In the genomic region with DNA sequence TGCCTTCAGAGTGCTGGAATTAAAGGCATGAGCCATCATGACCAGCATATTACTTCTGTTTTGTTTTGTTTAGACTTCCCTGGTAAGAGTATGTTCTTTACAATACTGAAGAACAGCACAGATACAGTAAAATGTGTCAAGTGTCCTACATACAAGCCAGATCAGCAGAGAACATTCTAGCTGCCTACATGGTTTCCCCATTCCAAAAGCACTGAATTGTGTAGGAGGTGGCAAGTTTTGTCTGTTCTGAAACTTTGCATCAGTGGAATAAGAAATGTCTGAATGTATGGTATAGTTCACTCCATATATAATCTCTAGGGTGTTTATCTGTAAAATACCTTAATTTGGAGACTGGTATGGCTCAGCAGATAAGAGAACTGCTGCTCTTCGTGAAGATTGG, we compare ENCODE assay signal across 33 mouse cellular contexts. TPM values are rescaled to one million over a fixed set of nuclear protein-coding genes. Genes with fewer than 3 reads are reported as not detected.
DNase-seq lines count a peak whose midpoint lies in the region; ATAC-seq and TF ChIP-seq lines count a peak whose summit lies in the region.
"Had no signal": no experiment of that assay in that cellular context is flagged by ENCODE, and none has a peak within 500 bp of the region (broad histone marks: within the 10 kb centered on the region; RNA-seq: fewer than 3 reads in every experiment).

No protein-coding gene starts in this region.

- DNase-seq in frontal cortex, postnatal 10 days (ENCODE audit: low spot score in 2 of 2) = no peak
- no peak for DNase-seq in MEL (ENCODE audit: low read depth, low spot score)
- peak; percentile 64 for DNase-seq in telencephalon, adult 2 months (ENCODE audit: low read depth, low spot score)
- no peak for DNase-seq in kidney, adult 8-10 months
- DNase-seq: adrenal gland, postnatal 10 days; adrenal gland, postnatal 36 days; cerebellum, adult 11-12 months; cerebellum, adult 8-10 months; cerebellum, postnatal 10 days; gastrocnemius, adult 2 months; gastrocnemius, postnatal 14 days; heart, adult 11 months had no signal

- H3K27ac ChIP-seq in MEL (ENCODE audit: control insufficient read depth, low read depth, low read length) = no peak overlapping the region
- no peak overlapping the region for H3K27ac ChIP-seq in forebrain, embryonic 13.5 days
- H3K27ac ChIP-seq: embryonic facial prominence, embryonic 12.5 days; embryonic facial prominence, embryonic 15.5 days; forebrain, embryonic 10.5 days; gastrocnemius, adult 2 months; hindbrain, embryonic 12.5 days; hindbrain, embryonic 15.5 days had no signal

- no peak overlapping the region for H3K9ac ChIP-seq in MEL (ENCODE audit: control insufficient read depth, low read depth, low read length, poor library complexity, severe bottlenecking)
- no peak overlapping the region for H3K9ac ChIP-seq in forebrain, embryonic 13.5 days
- H3K9ac ChIP-seq: embryonic facial prominence, embryonic 12.5 days; embryonic facial prominence, embryonic 15.5 days; hindbrain, embryonic 12.5 days; hindbrain, embryonic 15.5 days had no signal

- H3K4me1 ChIP-seq in MEL (ENCODE audit: control insufficient read depth in 1 of 2, insufficient read depth in 2 of 2, low read length in 2 of 2) = no peaks in the 10 kb centered on the region
- peaks cover 15% of the 10 kb centered on the region; the same call in 1 of the 2 replicates for H3K4me1 ChIP-seq in forebrain, embryonic 13.5 days

- peaks cover 0 to 6% of the 10 kb centered on the region in 2 experiments; a peak in 2 of 4 replicates for H3K27me3 ChIP-seq in MEL (ENCODE audit: control insufficient read depth in 1 of 2, insufficient read depth in 2 of 2, low read length in 2 of 2)
- peaks cover 47% of the 10 kb centered on the region for H3K27me3 ChIP-seq in forebrain, embryonic 13.5 days

- TF ChIP-seq EP300 in MEL (IDR thresholded peaks at IDR 0.05; ENCODE audit: low read depth in 1 of 2, low read length in 2 of 2) = 0 out of 4 replicates have a peak, but pooled peaks of 1 of the 2 experiments have one; percentile 8

- TF ChIP-seq POLR2A in MEL (IDR thresholded peaks at IDR 0.05; ENCODE audit: control insufficient read depth in 1 of 2, insufficient read depth in 1 of 2, low read depth in 1 of 2, low read length in 2 of 2, poor library complexity in 1 of 2) = no peak

- no peak for TF ChIP-seq RAD21 in MEL (IDR thresholded peaks at IDR 0.05; ENCODE audit: low read depth, low read length)

- H3K4me3 ChIP-seq in MEL (ENCODE audit: control insufficient read depth in 1 of 2, insufficient read depth in 1 of 2, low read depth in 2 of 2, low read length in 2 of 2) = no peak overlapping the region
- H3K4me3 ChIP-seq in forebrain, embryonic 13.5 days = no peak overlapping the region
- H3K4me3 ChIP-seq: embryonic facial prominence, embryonic 12.5 days; embryonic facial prominence, embryonic 15.5 days; erythroblast, embryonic 14.5 days; forebrain, embryonic 10.5 days; gastrocnemius, adult 2 months; hindbrain, embryonic 12.5 days; hindbrain, embryonic 15.5 days had no signal

- WGBS in forebrain, embryonic 13.5 days = 65% methylated on average over 1 of the region's 1 CpGs

- no peak for TF ChIP-seq CTCF in MEL (IDR thresholded peaks at IDR 0.05 in 2 of 3, conservative IDR thresholded peaks at IDR 0.05 in 1 of 3; ENCODE audit: control insufficient read depth in 1 of 3, insufficient read depth in 1 of 3, low read depth in 2 of 3, low read length in 3 of 3, poor library complexity in 1 of 3, severe bottlenecking in 1 of 3)

- ATAC-seq in frontal cortex, adult (ENCODE audit: low TSS enrichment) = peak; percentile 56
- 0 out of 2 replicates have a peak, but pooled peaks have one; percentile 31 for ATAC-seq in erythroid progenitor cell, adult 5-6 weeks (replicated peaks; ENCODE audit: low FRiP score, poor library complexity, severe bottlenecking)
- no peak for ATAC-seq in forebrain, embryonic 13.5 days
- ATAC-seq: forebrain, embryonic 14.5 days; Patski had no signal

- H3K9me3 ChIP-seq in MEL (replicated peaks; ENCODE audit: insufficient read depth, low read length) = no peaks in the 10 kb centered on the region
- no peaks in the 10 kb centered on the region for H3K9me3 ChIP-seq in forebrain, embryonic 13.5 days (replicated peaks)
- H3K9me3 ChIP-seq: embryonic facial prominence, embryonic 12.5 days; embryonic facial prominence, embryonic 15.5 days; forebrain, embryonic 10.5 days; hindbrain, embryonic 12.5 days; hindbrain, embryonic 15.5 days had no signal

- 0 out of 4 replicates have a peak, but pooled peaks cover 0 to 2% of the 10 kb centered on the region in 2 experiments for H3K36me3 ChIP-seq in MEL (ENCODE audit: control insufficient read depth in 1 of 2, insufficient read depth in 2 of 2, low read length in 2 of 2)
- no peaks in the 10 kb centered on the region for H3K36me3 ChIP-seq in forebrain, embryonic 13.5 days (ENCODE audit: poor library complexity, severe bottlenecking)
- H3K36me3 ChIP-seq: embryonic facial prominence, embryonic 12.5 days; embryonic facial prominence, embryonic 15.5 days; forebrain, embryonic 10.5 days; hindbrain, embryonic 12.5 days; hindbrain, embryonic 15.5 days had no signal

- H3K79me2 ChIP-seq in MEL (ENCODE audit: control insufficient read depth, insufficient read depth, low read length, poor library complexity) = no peaks in the 10 kb centered on the region

- H3K4me2 ChIP-seq in forebrain, embryonic 13.5 days = no peak overlapping the region
- H3K4me2 ChIP-seq: embryonic facial prominence, embryonic 12.5 days; embryonic facial prominence, embryonic 15.5 days; heart, embryonic 11.5 days; hindbrain, embryonic 12.5 days; hindbrain, embryonic 15.5 days had no signal

TF ChIP-seq in MEL, 35 proteins besides CTCF, POLR2A, EP300 and RAD21:
- TF ChIP-seq MAFK (IDR thresholded peaks at IDR 0.05; ENCODE audit: borderline replicate concordance, low read depth, low read length) (no peak), TCF12 (IDR thresholded peaks at IDR 0.05; ENCODE audit: low read depth, low read length) (peak; percentile 45; the same call in 1 of the 2 replicates), E2F4 (IDR thresholded peaks at IDR 0.05; ENCODE audit: borderline replicate concordance, low read depth, low read length) (no peak), RCOR1 (IDR thresholded peaks at IDR 0.05; ENCODE audit: low read depth, low read length) (no peak), JUND (IDR thresholded peaks at IDR 0.05; ENCODE audit: low read depth, low read length) (no peak), GATA1 (IDR thresholded peaks at IDR 0.05; ENCODE audit: low read depth, low read length) (peak; percentile 46; the same call in 1 of the 2 replicates)

RNA-seq across cellular contexts. Expression of gene Alox12b, which starts 1.4 kb away (rescaled TPM):
- not detected in 2 replicates for total RNA-seq in MEL (2012; rRNA removed)
- polyA plus RNA-seq in MEL (2012; ENCODE audit: insufficient read depth in 1 of 2, insufficient read length in 2 of 2, low read depth in 1 of 2, low replicate concordance in 2 of 2, missing spikeins in 1 of 2) = not detected
- not detected in 2 replicates for total RNA-seq in erythroid progenitor cell, adult 5-6 weeks (2015; ENCODE audit: low replicate concordance)
- total RNA-seq in erythroid progenitor cell, adult 5-6 weeks (2017; ENCODE audit: low replicate concordance) = not detected in 2 replicates
- not detected in 2 replicates for polyA plus RNA-seq in forebrain, embryonic 13.5 days (2015; fragmentation: Nextera tagmentation; extraction: Ambion mirVana)
- total RNA-seq: adrenal gland, adult 18-20 months; adrenal gland, postnatal 10 days; adrenal gland, postnatal 36 days; common myeloid progenitor, adult 5-6 weeks; gastrocnemius, adult 2 months; gastrocnemius, postnatal 14 days; gastrocnemius, postnatal 4 days; heart, adult 8-10 months; heart, postnatal 25 days; hematopoietic stem cell, adult 5-6 weeks had no signal
- polyA plus RNA-seq: erythroblast, embryonic 14.5 days; forebrain, embryonic 14.5 days; heart, embryonic 11.5 days; heart, embryonic 14.5 days; heart, postnatal 0 days; Patski had no signal

RNA-seq across cellular contexts. Expression of gene Aloxe3, which starts 29.7 kb away (rescaled TPM):
- total RNA-seq in MEL (2012; rRNA removed) = not detected in 2 replicates
- under 1 TPM in 1 of 2 experiments, not detected in 1; 0.13 TPM for polyA plus RNA-seq in MEL (2012; ENCODE audit: insufficient read depth in 1 of 2, insufficient read length in 2 of 2, low read depth in 1 of 2, low replicate concordance in 2 of 2, missing spikeins in 1 of 2)
- not detected in 2 replicates for total RNA-seq in erythroid progenitor cell, adult 5-6 weeks (2015; ENCODE audit: low replicate concordance)
- total RNA-seq in erythroid progenitor cell, adult 5-6 weeks (2017; ENCODE audit: low replicate concordance) = 3.1 TPM in 1 of 2 replicates, not detected in the other
- 1.5 TPM in 1 of 2 replicates, not detected in the other for polyA plus RNA-seq in forebrain, embryonic 13.5 days (2015; fragmentation: Nextera tagmentation; extraction: Ambion mirVana)
- total RNA-seq: common myeloid progenitor, adult 5-6 weeks; gastrocnemius, adult 2 months; gastrocnemius, postnatal 14 days; heart, adult 8-10 months; heart, postnatal 25 days; hematopoietic stem cell, adult 5-6 weeks had no signal
- polyA plus RNA-seq: heart, postnatal 0 days had no signal

RNA-seq across cellular contexts. Expression of gene 9130213A22Rik, which starts 33.0 kb away (rescaled TPM):
- total RNA-seq in MEL (2012; rRNA removed) = 0.08 TPM in 1 of 2 replicates, not detected in the other
- under 1 TPM in 1 of 2 experiments, not detected in 1; 0.26 TPM for polyA plus RNA-seq in MEL (2012; ENCODE audit: insufficient read depth in 1 of 2, insufficient read length in 2 of 2, low read depth in 1 of 2, low replicate concordance in 2 of 2, missing spikeins in 1 of 2)
- not detected in 2 replicates for total RNA-seq in erythroid progenitor cell, adult 5-6 weeks (2015; ENCODE audit: low replicate concordance)
- not detected in 2 replicates for total RNA-seq in erythroid progenitor cell, adult 5-6 weeks (2017; ENCODE audit: low replicate concordance)
- polyA plus RNA-seq in forebrain, embryonic 13.5 days (2015; fragmentation: Nextera tagmentation; extraction: Ambion mirVana) = 0.21 and 0.34 TPM in 2 replicates
- total RNA-seq: common myeloid progenitor, adult 5-6 weeks; ES-E14; hematopoietic stem cell, adult 5-6 weeks had no signal
- polyA plus RNA-seq: erythroblast, embryonic 14.5 days had no signal

RNA-seq across cellular contexts. Expression of gene Hes7, which starts 35.1 kb away (rescaled TPM):
- total RNA-seq in MEL (2012; rRNA removed) = 0.08 TPM in 1 of 2 replicates, not detected in the other
- 1 to 10 TPM in 1 of 2 experiments, not detected in 1; 1.4 TPM for polyA plus RNA-seq in MEL (2012; ENCODE audit: insufficient read depth in 1 of 2, insufficient read length in 2 of 2, low read depth in 1 of 2, low replicate concordance in 2 of 2, missing spikeins in 1 of 2)
- not detected in 2 replicates for total RNA-seq in erythroid progenitor cell, adult 5-6 weeks (2015; ENCODE audit: low replicate concordance)
- not detected in 2 replicates for total RNA-seq in erythroid progenitor cell, adult 5-6 weeks (2017; ENCODE audit: low replicate concordance)
- 0.12 and 0.21 TPM in 2 replicates for polyA plus RNA-seq in forebrain, embryonic 13.5 days (2015; fragmentation: Nextera tagmentation; extraction: Ambion mirVana)
- total RNA-seq: common myeloid progenitor, adult 5-6 weeks; ES-E14; gastrocnemius, adult 2 months; hematopoietic stem cell, adult 5-6 weeks had no signal

RNA-seq across cellular contexts. Expression of gene Alox8, which starts 42.3 kb away (rescaled TPM):
- total RNA-seq in MEL (2012; rRNA removed) = 0.31 and 0.56 TPM in 2 replicates
- under 1 TPM in 1 of 2 experiments, not detected in 1; 0.07 TPM for polyA plus RNA-seq in MEL (2012; ENCODE audit: insufficient read depth in 1 of 2, insufficient read length in 2 of 2, low read depth in 1 of 2, low replicate concordance in 2 of 2, missing spikeins in 1 of 2)
- total RNA-seq in erythroid progenitor cell, adult 5-6 weeks (2015; ENCODE audit: low replicate concordance) = not detected in 2 replicates
- not detected in 2 replicates for total RNA-seq in erythroid progenitor cell, adult 5-6 weeks (2017; ENCODE audit: low replicate concordance)
- not detected in 2 replicates for polyA plus RNA-seq in forebrain, embryonic 13.5 days (2015; fragmentation: Nextera tagmentation; extraction: Ambion mirVana)
- total RNA-seq: adrenal gland, adult 18-20 months; adrenal gland, postnatal 10 days; adrenal gland, postnatal 36 days; common myeloid progenitor, adult 5-6 weeks; gastrocnemius, adult 2 months; gastrocnemius, postnatal 14 days; gastrocnemius, postnatal 4 days had no signal
- polyA plus RNA-seq: erythroblast, embryonic 14.5 days; Patski had no signal
